Mouse (Mus musculus) MEL (cell line): ENCODE results near the gene Dlx6.

ENCODE experiments used
- CHD1 ChIP-seq: IDR thresholded peaks from 2 replicates; pipeline ENCODE4 v1.6.1; 2012; ENCODE audit warnings: low read depth, mild to moderate bottlenecking, inconsistent platforms, low read length, improper control_type of control experiment
- CTCF ChIP-seq, 3 experiments: IDR thresholded peaks in 2 of 3; conservative IDR thresholded peaks in 1 of 3; 2 replicates each; pipeline ENCODE4 v1.5.1; 2011 to 2012; ENCODE audit warnings: low read length in 3 of 3, low read depth in 2 of 3, mild to moderate bottlenecking in 2 of 3, improper control_type of control experiment in 1 of 3, inconsistent platforms in 1 of 3, mixed read lengths in 1 of 3, moderate library complexity in 1 of 3; ENCODE audit not compliant: control insufficient read depth in 1 of 3, insufficient read depth in 1 of 3, poor library complexity in 1 of 3, severe bottlenecking in 1 of 3
- EP300 ChIP-seq, 2 experiments: IDR thresholded peaks; 2 replicates each; pipeline ENCODE4 v1.6.1; 2011; ENCODE audit warnings: improper control_type of control experiment in 2 of 2, low read length in 2 of 2, low read depth in 1 of 2, mild to moderate bottlenecking in 1 of 2
- GATA1 ChIP-seq: IDR thresholded peaks from 2 replicates; pipeline ENCODE4 v1.6.1; 2011; ENCODE audit warnings: low read depth, low read length, improper control_type of control experiment
- KAT2A ChIP-seq: conservative IDR thresholded peaks from 2 replicates; pipeline ENCODE4 v1.6.1; 2012; ENCODE audit warnings: low read depth, low read length, improper control_type of control experiment, inconsistent platforms
- POLR2A ChIP-seq, 2 experiments: IDR thresholded peaks; 2 replicates each; pipeline ENCODE4 v1.6.1; 2011 to 2012; ENCODE audit warnings: low read length in 2 of 2, mild to moderate bottlenecking in 2 of 2, control low read depth in 1 of 2, improper control_type of control experiment in 1 of 2, low read depth in 1 of 2, moderate library complexity in 1 of 2; ENCODE audit not compliant: control insufficient read depth in 1 of 2, insufficient read depth in 1 of 2, poor library complexity in 1 of 2
- UBTF ChIP-seq: IDR thresholded peaks from 2 replicates; pipeline ENCODE4 v1.6.1; 2012; ENCODE audit warnings: low read depth, mild to moderate bottlenecking, inconsistent platforms, low read length, improper control_type of control experiment, moderate library complexity, borderline replicate concordance; ENCODE audit not compliant: insufficient read depth

DNA sequence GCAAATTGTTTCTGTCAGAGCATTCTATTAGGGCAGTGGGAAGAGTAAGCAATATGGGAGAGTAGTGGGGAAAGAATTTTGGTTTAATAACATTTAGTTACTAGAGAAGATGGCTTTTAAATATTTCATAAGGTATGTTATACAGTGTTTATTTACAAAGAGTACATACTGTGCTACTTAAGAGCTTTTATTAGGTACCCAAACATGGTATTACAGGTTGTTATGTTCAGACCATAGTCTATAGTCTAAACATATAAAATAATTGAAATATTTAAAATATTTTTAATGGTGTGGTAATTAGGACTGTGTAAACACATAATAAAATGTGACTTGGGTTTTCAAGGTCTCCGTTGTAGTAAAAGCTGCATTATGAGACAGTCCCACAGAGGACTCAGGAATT, 51.2 kb downstream of the Dlx6 start:
- no peak for TF ChIP-seq POLR2A (IDR thresholded peaks at IDR 0.05; ENCODE audit: control insufficient read depth in 1 of 2, insufficient read depth in 1 of 2, low read depth in 1 of 2, low read length in 2 of 2, poor library complexity in 1 of 2)
- TF ChIP-seq CTCF (IDR thresholded peaks at IDR 0.05 in 2 of 3, conservative IDR thresholded peaks at IDR 0.05 in 1 of 3; ENCODE audit: control insufficient read depth in 1 of 3, insufficient read depth in 1 of 3, low read depth in 2 of 3, low read length in 3 of 3, poor library complexity in 1 of 3, severe bottlenecking in 1 of 3) = no peak
- TF ChIP-seq KAT2A = no peak
- no peak for TF ChIP-seq UBTF
- TF ChIP-seq EP300 (IDR thresholded peaks at IDR 0.05; ENCODE audit: low read depth in 1 of 2, low read length in 2 of 2) = no peak
- TF ChIP-seq CHD1 = no peak
- no peak for TF ChIP-seq GATA1
